Mouse (Mus musculus): Measurements from ENCODE around the gene Src.

Src gene

GRCm38 (mm10) chr2:157417229-157417628, 1.0 kb upstream of the Src start:
- no peak for DNase-seq

- no peak for DNase-seq
Observed at GRCm38 (mm10) chr2:157418609-157419071, 396 bp downstream of the Src start.

- no peak for DNase-seq
Observed at GRCm38 (mm10) chr2:157419506-157419905, 1.3 kb downstream of the Src start.

GRCm38 (mm10) chr2:157420404-157420803, 2.2 kb downstream of the Src start:
- DNase-seq = no peak

GRCm38 (mm10) chr2:157422062-157422655, 3.9 kb downstream of the Src start:
- DNase-seq = peak; percentile 18

- peak; percentile 93 for DNase-seq
Observed at GRCm38 (mm10) chr2:157422854-157423705, 4.8 kb downstream of the Src start.

GRCm38 (mm10) chr2:157423706-157424125, 5.5 kb downstream of the Src start:
- peak; percentile 29 for DNase-seq

- peak; percentile 39 for DNase-seq
Observed at GRCm38 (mm10) chr2:157424126-157424903, 6.1 kb downstream of the Src start.

- peak; percentile 39 for DNase-seq
Observed at GRCm38 (mm10) chr2:157424904-157425642, 6.8 kb downstream of the Src start.

GRCm38 (mm10) chr2:157425643-157425988, 7.4 kb downstream of the Src start:
- peak; percentile 22 for DNase-seq

GRCm38 (mm10) chr2:157426171-157426570, 7.9 kb downstream of the Src start:
- DNase-seq = peak; percentile 67

- DNase-seq = no peak
Observed at GRCm38 (mm10) chr2:157427164-157427563, 8.9 kb downstream of the Src start.

- no peak for DNase-seq
Observed at GRCm38 (mm10) chr2:157428351-157429139, 10.3 kb downstream of the Src start.

- DNase-seq = no peak
Observed at GRCm38 (mm10) chr2:157429735-157430134, 11.5 kb downstream of the Src start.

- DNase-seq = peak; percentile 42
Observed at GRCm38 (mm10) chr2:157430667-157431429, 12.6 kb downstream of the Src start.

- no peak for DNase-seq
Observed at GRCm38 (mm10) chr2:157431912-157432311, 13.7 kb downstream of the Src start.

- no peak for DNase-seq
Observed at GRCm38 (mm10) chr2:157432476-157432875, 14.2 kb downstream of the Src start.

GRCm38 (mm10) chr2:157434041-157434440, 15.8 kb downstream of the Src start:
- peak; percentile 71 for DNase-seq

GRCm38 (mm10) chr2:157434497-157434896, 16.3 kb downstream of the Src start:
- DNase-seq = peak; percentile 38

GRCm38 (mm10) chr2:157436496-157436895, 18.3 kb downstream of the Src start:
- DNase-seq = no peak

- no peak for DNase-seq
Observed at GRCm38 (mm10) chr2:157437123-157437522, 18.9 kb downstream of the Src start.
